Mouse (Mus musculus): Measurements from ENCODE around the gene Nucb2.
A peak's percentile ranks its signal among the peaks of the same experiment; 100 is the strongest.

Gene Nucb2

GRCm38 (mm10) chr7:116519805-116520204 lies 15.6 kb downstream of the Nucb2 start:
- peak; percentile 37 for DNase-seq (ENCODE audit: low read depth, low spot score)

DNA sequence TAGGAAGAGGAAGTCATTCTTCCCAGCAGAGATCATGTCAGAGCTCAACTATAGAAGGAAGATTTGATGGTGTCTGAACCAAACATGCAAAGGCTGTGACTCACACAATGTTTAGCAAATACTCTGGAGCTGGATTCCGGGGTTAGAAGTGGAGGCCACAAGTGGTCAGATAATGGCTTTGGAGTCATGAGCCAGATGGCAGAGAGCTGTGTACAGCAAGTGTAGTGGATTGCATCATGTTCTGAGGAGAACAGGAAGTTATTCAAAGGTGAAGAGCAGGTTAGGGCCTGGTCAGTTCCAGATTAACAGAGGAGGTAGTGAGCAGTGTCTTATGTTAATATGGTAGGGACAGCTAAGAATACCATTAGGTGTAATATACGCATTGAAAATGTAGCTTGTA lies 20.4 kb downstream of the Nucb2 start:
- DNase-seq (ENCODE audit: low read depth, low spot score) = no peak

- DNase-seq (ENCODE audit: low read depth, low spot score) = no peak
Measured at GRCm38 (mm10) chr7:116529793-116530192, 25.6 kb downstream of the Nucb2 start.

DNA sequence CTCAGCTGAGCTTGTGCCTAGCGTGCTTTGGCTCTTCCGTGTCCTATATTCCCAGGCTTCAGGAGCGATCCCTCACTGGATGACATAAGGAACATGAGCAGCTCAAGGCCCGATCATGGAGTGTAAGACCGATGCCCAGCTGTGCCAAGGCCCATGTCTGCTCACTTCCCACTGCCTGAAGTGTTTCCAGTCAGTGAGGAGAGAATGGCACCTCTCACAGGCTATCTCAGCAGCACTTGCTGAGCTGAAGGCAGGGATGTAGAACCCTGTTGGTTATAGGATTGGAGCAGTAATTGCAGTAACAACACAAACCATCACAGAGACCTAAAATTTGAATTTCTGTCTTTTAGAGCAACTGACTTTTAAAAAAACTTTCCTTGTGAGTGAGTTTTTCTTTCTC lies 26.3 kb downstream of the Nucb2 start:
- no peak for DNase-seq (ENCODE audit: low read depth, low spot score)

DNA sequence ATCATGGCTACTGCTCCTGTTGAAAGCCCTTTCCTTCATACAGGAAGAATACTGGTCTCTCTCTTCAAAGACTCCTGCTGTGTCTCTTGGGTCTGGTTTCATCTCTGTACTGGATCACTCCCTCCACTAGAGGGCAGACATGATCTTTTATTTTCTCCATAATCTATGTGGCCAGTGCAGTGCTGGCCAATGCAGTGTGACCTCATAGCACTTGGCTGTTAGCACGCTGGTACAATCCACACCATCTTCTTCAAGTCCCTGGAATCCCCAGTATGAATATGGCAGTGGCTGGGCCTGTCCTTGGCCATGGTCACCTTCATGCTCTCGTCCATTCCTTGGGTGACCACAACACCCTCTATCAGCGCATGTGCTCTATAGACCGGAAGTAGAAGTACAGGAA lies 27.1 kb downstream of the Nucb2 start:
- peak; percentile 62 for DNase-seq (ENCODE audit: low read depth, low spot score)

GRCm38 (mm10) chr7:116556834-116557233 lies 52.7 kb downstream of the Nucb2 start:
- no peak for DNase-seq (ENCODE audit: low read depth, low spot score)

- DNase-seq (ENCODE audit: low read depth, low spot score) = no peak
Measured at GRCm38 (mm10) chr7:116574551-116574950, 70.4 kb downstream of the Nucb2 start.

All from forelimb bud, embryonic 11.5 days (tissue).